Mouse (Mus musculus) stomach, embryonic 16.5 days (tissue): ENCODE results near the gene Ubfd1. TPM values are rescaled to one million over a fixed set of nuclear protein-coding genes. Genes with fewer than 3 reads are reported as not detected.

ENCODE experiments used
- ATAC-seq: fragments of 200-750 bp; cut with Nextera tagmentation; 2 replicates; pipeline ENCODE4 v1.8.0; 2017; ENCODE audit warnings: moderate number of reproducible peaks, moderate TSS enrichment; ENCODE audit not compliant: insufficient read depth, low FRiP score
- H3K27ac ChIP-seq: fragments of 300-500 bp; sonication (generic); 2 replicates; pipeline ENCODE4 v1.5.1; 2014; ENCODE audit warnings: low read length
- H3K27me3 ChIP-seq: fragments of 300-500 bp; sonication (generic); 2 replicates; pipeline ENCODE4 v1.6.1; 2014; ENCODE audit warnings: low read length, control low read depth, mixed read lengths; ENCODE audit not compliant: control insufficient read depth, insufficient read depth
- H3K36me3 ChIP-seq: fragments of 300-500 bp; sonication (generic); 2 replicates; pipeline ENCODE4 v1.6.1; 2014; ENCODE audit warnings: low read length; ENCODE audit not compliant: control insufficient read depth, insufficient read depth
- H3K4me1 ChIP-seq: fragments of 300-500 bp; sonication (generic); 2 replicates; pipeline ENCODE4 v1.6.1; 2014; ENCODE audit warnings: low read length, control low read depth, mixed read lengths; ENCODE audit not compliant: control insufficient read depth, insufficient read depth
- H3K4me2 ChIP-seq: fragments of 300-500 bp; sonication (generic); 2 replicates; pipeline ENCODE4 v1.6.1; 2014; ENCODE audit warnings: low read depth, low read length, mixed read lengths
- H3K4me3 ChIP-seq: fragments of 300-500 bp; sonication (generic); replicated peaks from 2 replicates; pipeline ENCODE4 v1.5.1; 2014; ENCODE audit warnings: mild to moderate bottlenecking, low read length
- H3K9ac ChIP-seq: fragments of 300-500 bp; sonication (generic); 2 replicates; pipeline ENCODE4 v1.6.1; 2014; ENCODE audit warnings: low read length
- H3K9me3 ChIP-seq: fragments of 300-500 bp; sonication (generic); replicated peaks from 2 replicates; pipeline ENCODE4 v1.6.1; 2016; ENCODE audit warnings: low read length, control low read depth; ENCODE audit not compliant: control insufficient read depth
- WGBS: fragments of 180-500 bp; shearing (Covaris S2); extraction: QIAGEN DNeasy Blood & Tissue Kit; methylation state at CpG from one replicate; pipeline ENCODE4 v1.1.7; 2014; 5-methylcytosine and 5-hydroxymethylcytosine counted together
- polyA plus RNA-seq: library from polyadenylated mRNA; unstranded; fragments of >200 nt; fragmentation: Nextera tagmentation; extraction: Ambion mirVana; gene quantifications from 2 replicates; pipeline ENCODE4 v1.2.1, GENCODE M21; 2015

The Ubfd1 gene
- 38.7 and 41.0 TPM in 2 replicates for polyA plus RNA-seq

GRCm38 (mm10) chr7:122066945-122067516 is at the start of gene Ubfd1, which contains the start of gene Ears2:
TSS of gene Ubfd1 (plus strand) at chr7:122067175.
TSS of gene Ears2 (minus strand) at chr7:122067263.
- Histone ChIP-seq H3K9ac (peak within 1 kb of the TSS; percentile 95), H3K36me3 (0 out of 2 replicates have a peak, but pooled peaks cover 4% of the 10 kb centered on the region), H3K27ac (peak within 1 kb of the TSS; percentile 96), H3K4me1 (peaks cover 23% of the 10 kb centered on the region), H3K9me3 (no peaks in the 10 kb centered on the region), H3K27me3 (no peaks in the 10 kb centered on the region), H3K4me2 (peak within 1 kb of the TSS; percentile 69), H3K4me3 (peak within 1 kb of the TSS; percentile 96)
- WGBS = 0% methylated on average over 60 of the region's 60 CpGs
- peak; percentile 99 for ATAC-seq

- Histone ChIP-seq H3K9ac (no peak overlapping the region), H3K4me1 (peaks cover 39% of the 10 kb centered on the region), H3K4me2 (no peak overlapping the region), H3K27ac (no peak overlapping the region), H3K36me3 (no peaks in the 10 kb centered on the region), H3K27me3 (no peaks in the 10 kb centered on the region), H3K4me3 (no peak overlapping the region), H3K9me3 (no peaks in the 10 kb centered on the region)
- WGBS = 56% methylated on average over 3 of the region's 3 CpGs
- ATAC-seq = no peak
These were observed 48.7 kb upstream of the Ubfd1 start for GRCm38 (mm10) chr7:122018247-122018646.

GRCm38 (mm10) chr7:122018978-122019377 is 48.0 kb upstream of the Ubfd1 start:
- Histone ChIP-seq H3K36me3 (no peaks in the 10 kb centered on the region), H3K4me3 (no peak overlapping the region)
- 85% methylated on average over 7 of the region's 7 CpGs for WGBS

GRCm38 (mm10) chr7:122020273-122020666 is 46.7 kb upstream of the Ubfd1 start:
- Histone ChIP-seq H3K36me3 (no peaks in the 10 kb centered on the region), H3K27ac (peak overlapping the region; percentile 84), H3K4me1 (peaks cover 31% of the 10 kb centered on the region), H3K9ac (peak overlapping the region; percentile 86), H3K4me2 (peak overlapping the region; percentile 61), H3K4me3 (peak overlapping the region; percentile 78), H3K27me3 (no peaks in the 10 kb centered on the region), H3K9me3 (no peaks in the 10 kb centered on the region)
- peak; percentile 22; the same call in 1 of the 2 replicates for ATAC-seq
- WGBS = under 1% methylated on average over 6 of the region's 6 CpGs

More at GRCm38 (mm10) chr7:122018978-122019377, 48.0 kb upstream of the Ubfd1 start:
- Histone ChIP-seq H3K27me3 (no peaks in the 10 kb centered on the region), H3K4me2 (peak overlapping the region; percentile 61; the same call in 1 of the 2 replicates), H3K27ac (no peak overlapping the region), H3K9me3 (no peaks in the 10 kb centered on the region), H3K9ac (no peak overlapping the region), H3K4me1 (peaks cover 39% of the 10 kb centered on the region)
- no peak for ATAC-seq

GRCm38 (mm10) chr7:122020667-122021354 is 46.2 kb upstream of the Ubfd1 start, which contains the start of gene Gga2:
TSS of gene Gga2 (minus strand) at chr7:122021222.
- Histone ChIP-seq H3K36me3 (no peaks in the 10 kb centered on the region), H3K4me2 (peak within 1 kb of the TSS; percentile 61), H3K4me3 (peak within 1 kb of the TSS; percentile 78), H3K27ac (peak within 1 kb of the TSS; percentile 84), H3K27me3 (no peaks in the 10 kb centered on the region), H3K9ac (peak within 1 kb of the TSS; percentile 86), H3K9me3 (no peaks in the 10 kb centered on the region), H3K4me1 (peaks cover 26% of the 10 kb centered on the region)
- ATAC-seq = peak; percentile 89
- WGBS = under 1% methylated on average over 49 of the region's 50 CpGs

GRCm38 (mm10) chr7:122022131-122022530 is 44.8 kb upstream of the Ubfd1 start:
- H3K36me3 ChIP-seq = no peaks in the 10 kb centered on the region
- H3K9ac ChIP-seq = no peak overlapping the region
- 97% methylated on average over 2 of the region's 2 CpGs for WGBS
- peaks cover 16% of the 10 kb centered on the region for H3K4me1 ChIP-seq
- H3K9me3 ChIP-seq = no peaks in the 10 kb centered on the region
- no peak overlapping the region for H3K27ac ChIP-seq
- no peak overlapping the region for H3K4me3 ChIP-seq
- no peak overlapping the region for H3K4me2 ChIP-seq
- no peak for ATAC-seq
- no peaks in the 10 kb centered on the region for H3K27me3 ChIP-seq

GRCm38 (mm10) chr7:122033371-122033770 is 33.6 kb upstream of the Ubfd1 start:
- Histone ChIP-seq H3K36me3 (no peaks in the 10 kb centered on the region), H3K27me3 (no peaks in the 10 kb centered on the region), H3K4me1 (no peaks in the 10 kb centered on the region), H3K4me3 (no peak overlapping the region), H3K27ac (no peak overlapping the region), H3K4me2 (no peak overlapping the region), H3K9me3 (no peaks in the 10 kb centered on the region), H3K9ac (no peak overlapping the region)
- no peak for ATAC-seq
- 60% methylated on average over 3 of the region's 3 CpGs for WGBS

GRCm38 (mm10) chr7:122034348-122034747 is 32.6 kb upstream of the Ubfd1 start:
- no peak for ATAC-seq
- H3K4me2 ChIP-seq = no peak overlapping the region
- H3K27me3 ChIP-seq = no peaks in the 10 kb centered on the region
- H3K36me3 ChIP-seq = no peaks in the 10 kb centered on the region; the same call in 1 of the 2 replicates
- no peaks in the 10 kb centered on the region for H3K4me1 ChIP-seq
- H3K4me3 ChIP-seq = no peak overlapping the region
- H3K9ac ChIP-seq = no peak overlapping the region
- no peaks in the 10 kb centered on the region for H3K9me3 ChIP-seq
- WGBS = 33% methylated on average over 2 of the region's 2 CpGs
- no peak overlapping the region for H3K27ac ChIP-seq

GRCm38 (mm10) chr7:122044106-122044505 is 22.9 kb upstream of the Ubfd1 start:
- no peak; the same call in 1 of the 2 replicates for ATAC-seq
- no peak overlapping the region for H3K27ac ChIP-seq
- 83% methylated on average over 8 of the region's 8 CpGs for WGBS
- H3K4me1 ChIP-seq = no peaks in the 10 kb centered on the region
- H3K9ac ChIP-seq = no peak overlapping the region
- no peak overlapping the region for H3K4me3 ChIP-seq
- no peaks in the 10 kb centered on the region for H3K9me3 ChIP-seq
- peaks cover 7% of the 10 kb centered on the region; the same call in 1 of the 2 replicates for H3K36me3 ChIP-seq
- no peak overlapping the region for H3K4me2 ChIP-seq
- H3K27me3 ChIP-seq = no peaks in the 10 kb centered on the region
